Mouse (Mus musculus) stomach, embryonic 16.5 days (tissue): ENCODE measurements at regions not wholly inside any gene's neighbourhood (a gene's known extent, or its start where the extent isn't known, plus 50 kb on each side); places are given as distances from the start of the nearest gene placed in this dataset.
A peak's percentile ranks its signal among the peaks of the same experiment; 100 is the strongest.

ENCODE experiments used
- ATAC-seq: fragments of 200-750 bp; cut with Nextera tagmentation; 2 replicates; pipeline ENCODE4 v1.8.0; 2017; ENCODE audit warnings: moderate number of reproducible peaks, moderate TSS enrichment; ENCODE audit not compliant: insufficient read depth, low FRiP score
- H3K27ac ChIP-seq: fragments of 300-500 bp; sonication (generic); 2 replicates; pipeline ENCODE4 v1.5.1; 2014; ENCODE audit warnings: low read length
- H3K27me3 ChIP-seq: fragments of 300-500 bp; sonication (generic); 2 replicates; pipeline ENCODE4 v1.6.1; 2014; ENCODE audit warnings: low read length, control low read depth, mixed read lengths; ENCODE audit not compliant: control insufficient read depth, insufficient read depth
- H3K36me3 ChIP-seq: fragments of 300-500 bp; sonication (generic); 2 replicates; pipeline ENCODE4 v1.6.1; 2014; ENCODE audit warnings: low read length; ENCODE audit not compliant: control insufficient read depth, insufficient read depth
- H3K4me1 ChIP-seq: fragments of 300-500 bp; sonication (generic); 2 replicates; pipeline ENCODE4 v1.6.1; 2014; ENCODE audit warnings: low read length, control low read depth, mixed read lengths; ENCODE audit not compliant: control insufficient read depth, insufficient read depth
- H3K4me2 ChIP-seq: fragments of 300-500 bp; sonication (generic); 2 replicates; pipeline ENCODE4 v1.6.1; 2014; ENCODE audit warnings: low read depth, low read length, mixed read lengths
- H3K4me3 ChIP-seq: fragments of 300-500 bp; sonication (generic); replicated peaks from 2 replicates; pipeline ENCODE4 v1.5.1; 2014; ENCODE audit warnings: mild to moderate bottlenecking, low read length
- H3K9ac ChIP-seq: fragments of 300-500 bp; sonication (generic); 2 replicates; pipeline ENCODE4 v1.6.1; 2014; ENCODE audit warnings: low read length
- H3K9me3 ChIP-seq: fragments of 300-500 bp; sonication (generic); replicated peaks from 2 replicates; pipeline ENCODE4 v1.6.1; 2016; ENCODE audit warnings: low read length, control low read depth; ENCODE audit not compliant: control insufficient read depth
- WGBS: fragments of 180-500 bp; shearing (Covaris S2); extraction: QIAGEN DNeasy Blood & Tissue Kit; methylation state at CpG from one replicate; pipeline ENCODE4 v1.1.7; 2014; 5-methylcytosine and 5-hydroxymethylcytosine counted together

GRCm38 (mm10) chr1:90488991-90489390, 113.8 kb upstream of the Cops8 start:
- Histone ChIP-seq H3K4me2 (no peak overlapping the region), H3K9me3 (no peaks in the 10 kb centered on the region), H3K4me3 (no peak overlapping the region), H3K9ac (no peak overlapping the region), H3K27ac (peak overlapping the region; percentile 36; the same call in 1 of the 2 replicates), H3K27me3 (no peaks in the 10 kb centered on the region), H3K36me3 (no peaks in the 10 kb centered on the region), H3K4me1 (peaks cover 11% of the 10 kb centered on the region; the same call in 1 of the 2 replicates)
- ATAC-seq = no peak
- WGBS = 90% methylated on average over 2 of the region's 2 CpGs

DNA sequence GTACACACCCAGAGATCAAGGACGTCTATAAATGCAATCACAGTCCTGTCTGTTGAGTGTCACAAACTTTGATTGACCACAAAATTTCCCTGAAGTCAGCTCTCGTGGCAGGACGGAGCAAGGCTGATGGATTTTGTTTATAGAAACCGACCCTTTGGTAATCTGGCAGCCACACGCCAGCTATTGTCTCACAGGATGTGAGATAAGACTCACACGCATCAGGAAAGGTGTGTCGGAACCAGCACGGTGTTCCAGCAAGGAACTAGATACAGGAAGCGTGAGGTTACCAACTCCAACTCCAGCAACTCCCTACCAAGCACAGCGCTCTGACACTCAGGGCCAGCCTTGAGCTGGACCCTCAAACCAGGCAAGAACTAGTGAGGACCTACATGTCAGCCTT, 112.4 kb upstream of the Cops8 start:
- no peaks in the 10 kb centered on the region for H3K36me3 ChIP-seq
- WGBS = 53% methylated on average over 10 of the region's 10 CpGs
- no peak for ATAC-seq
- H3K4me2 ChIP-seq = no peak overlapping the region
- H3K27ac ChIP-seq = no peak overlapping the region
- peaks cover 13% of the 10 kb centered on the region; the same call in 1 of the 2 replicates for H3K4me1 ChIP-seq
- no peak overlapping the region for H3K9ac ChIP-seq
- H3K27me3 ChIP-seq = no peaks in the 10 kb centered on the region
- no peaks in the 10 kb centered on the region for H3K9me3 ChIP-seq
- no peak overlapping the region for H3K4me3 ChIP-seq

DNA sequence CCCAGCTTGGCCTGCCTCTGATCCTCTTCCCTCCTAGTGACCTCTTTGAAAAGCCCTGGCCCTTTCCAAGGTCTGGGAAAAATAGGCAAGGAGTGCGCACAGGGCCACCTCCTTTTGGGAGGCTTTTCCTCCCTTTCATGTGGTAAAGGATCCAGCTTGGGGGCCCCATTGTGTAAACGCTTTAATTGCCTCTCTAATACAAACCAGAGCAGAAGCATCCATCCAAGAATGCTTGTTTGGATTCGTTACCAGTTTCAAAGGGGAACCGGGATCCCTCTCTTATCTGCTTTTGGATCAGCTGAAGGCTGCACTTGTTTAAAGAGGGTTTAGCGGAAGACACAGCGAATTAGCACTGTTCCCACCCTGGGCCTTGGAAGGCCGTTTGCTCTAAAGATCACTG, 109.3 kb upstream of the Cops8 start:
- peak; percentile 51; the same call in 1 of the 2 replicates for ATAC-seq
- Histone ChIP-seq H3K27me3 (no peaks in the 10 kb centered on the region), H3K36me3 (no peaks in the 10 kb centered on the region), H3K4me1 (0 out of 2 replicates have a peak, but pooled peaks cover 10% of the 10 kb centered on the region), H3K27ac (peak overlapping the region; percentile 32; the same call in 1 of the 2 replicates), H3K9me3 (no peaks in the 10 kb centered on the region), H3K4me2 (no peak overlapping the region), H3K9ac (no peak overlapping the region), H3K4me3 (no peak overlapping the region)
- WGBS = 31% methylated on average over 7 of the region's 7 CpGs

DNA sequence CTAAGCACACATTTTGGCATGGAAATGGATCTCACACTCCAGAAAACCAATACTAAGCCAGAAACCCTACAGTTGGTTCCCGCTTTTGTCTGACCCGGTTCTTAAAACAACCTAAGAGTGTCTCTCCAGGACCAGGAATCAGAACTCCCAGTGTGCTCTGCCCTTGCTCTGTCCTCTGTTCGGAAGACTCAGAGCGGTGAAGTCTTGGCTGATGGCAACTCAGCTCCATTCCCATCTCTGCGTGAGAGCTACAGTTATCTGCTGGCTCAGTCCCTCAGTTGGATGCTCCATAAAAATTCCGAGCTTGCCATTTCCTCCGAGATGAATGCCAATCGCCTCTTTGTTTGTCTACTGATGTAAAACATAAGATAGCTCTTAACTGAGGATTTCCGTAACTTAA, 107.6 kb upstream of the Cops8 start:
- Histone ChIP-seq H3K27ac (no peak overlapping the region), H3K27me3 (no peaks in the 10 kb centered on the region), H3K9ac (no peak overlapping the region), H3K4me3 (no peak overlapping the region), H3K9me3 (peaks cover 5% of the 10 kb centered on the region), H3K36me3 (no peaks in the 10 kb centered on the region), H3K4me1 (0 out of 2 replicates have a peak, but pooled peaks cover 10% of the 10 kb centered on the region), H3K4me2 (no peak overlapping the region)
- 74% methylated on average over 9 of the region's 9 CpGs for WGBS
- no peak for ATAC-seq

DNA sequence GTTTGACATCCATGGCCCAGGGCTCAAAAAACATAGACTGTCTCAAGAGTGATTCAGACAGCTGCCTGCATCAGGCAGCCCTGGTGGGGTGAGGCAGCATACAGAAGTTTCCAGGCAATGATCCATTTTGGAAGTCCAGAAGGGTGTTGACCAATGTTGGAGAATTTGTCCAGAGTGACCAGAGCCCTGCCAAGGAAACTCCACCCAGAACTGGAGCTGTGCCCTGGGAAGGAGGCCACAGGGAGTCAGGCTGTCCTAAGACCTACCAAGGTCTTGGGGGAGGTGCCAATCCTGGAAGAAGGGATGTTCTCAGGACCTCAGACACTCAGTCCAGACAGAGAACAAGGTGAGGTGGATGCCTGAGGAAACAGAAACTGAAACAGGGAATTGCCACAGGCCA, 105.2 kb upstream of the Cops8 start:
- H3K36me3 ChIP-seq = no peaks in the 10 kb centered on the region

GRCm38 (mm10) chr1:90501373-90501772, 101.4 kb upstream of the Cops8 start:
- Histone ChIP-seq H3K9ac (no peak overlapping the region), H3K4me1 (no peaks in the 10 kb centered on the region), H3K4me2 (no peak overlapping the region), H3K9me3 (peaks cover 5% of the 10 kb centered on the region), H3K36me3 (no peaks in the 10 kb centered on the region), H3K27ac (no peak overlapping the region), H3K4me3 (no peak overlapping the region), H3K27me3 (no peaks in the 10 kb centered on the region)
- ATAC-seq = no peak

More for the DNA sequence above, 105.2 kb upstream of the Cops8 start:
- Histone ChIP-seq H3K27ac (no peak overlapping the region), H3K9me3 (peaks cover 5% of the 10 kb centered on the region), H3K27me3 (no peaks in the 10 kb centered on the region), H3K9ac (no peak overlapping the region), H3K4me3 (no peak overlapping the region), H3K4me1 (0 out of 2 replicates have a peak, but pooled peaks cover 10% of the 10 kb centered on the region), H3K4me2 (no peak overlapping the region)
- ATAC-seq = no peak

- Histone ChIP-seq H3K4me3 (no peak overlapping the region), H3K4me1 (no peaks in the 10 kb centered on the region), H3K9me3 (peaks cover 5% of the 10 kb centered on the region), H3K9ac (no peak overlapping the region), H3K4me2 (no peak overlapping the region), H3K27me3 (no peaks in the 10 kb centered on the region), H3K36me3 (no peaks in the 10 kb centered on the region), H3K27ac (no peak overlapping the region)
- ATAC-seq = no peak
- WGBS = 92% methylated on average over 3 of the region's 3 CpGs
Measured at GRCm38 (mm10) chr1:90502371-90502770, 100.4 kb upstream of the Cops8 start.

DNA sequence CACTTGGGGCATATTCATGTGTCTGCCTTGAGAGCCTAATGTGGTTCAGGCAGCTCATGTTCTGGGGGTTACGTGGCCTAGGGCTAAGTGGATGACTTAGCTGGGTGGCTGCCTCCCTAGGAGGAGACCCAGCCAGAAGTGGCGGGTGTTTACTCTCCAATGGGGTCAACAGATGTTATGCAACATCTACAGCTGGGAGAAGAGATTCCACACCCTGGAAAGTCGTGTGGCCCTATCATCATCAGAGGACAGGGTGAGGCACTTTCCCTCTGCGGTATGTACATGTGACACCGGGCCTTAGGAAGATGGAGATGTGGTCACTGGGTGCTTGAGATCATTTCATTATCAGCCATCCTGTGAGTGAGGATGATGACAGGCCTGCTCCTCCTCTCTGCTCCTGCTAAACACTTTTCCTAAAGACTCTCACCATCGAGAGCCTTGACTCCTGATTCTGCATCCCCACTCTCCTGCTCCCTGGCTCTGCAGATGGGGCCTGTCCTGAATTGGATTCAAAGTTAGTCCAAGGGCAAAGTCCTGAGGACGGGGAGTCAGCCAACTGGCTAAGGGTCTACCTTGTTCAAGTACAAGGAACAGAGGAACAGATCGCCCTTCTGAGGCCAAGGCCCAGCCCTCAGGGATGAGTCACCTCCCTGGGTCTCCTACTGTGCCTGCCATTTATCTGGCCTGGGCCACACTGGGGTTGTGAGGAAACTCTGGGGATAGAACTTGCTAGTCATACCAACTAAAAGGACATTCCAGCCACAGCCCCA, 99.8 kb upstream of the Cops8 start:
- Histone ChIP-seq H3K27me3 (no peaks in the 10 kb centered on the region), H3K4me1 (no peaks in the 10 kb centered on the region), H3K4me2 (no peak overlapping the region), H3K9me3 (peaks cover 5% of the 10 kb centered on the region), H3K4me3 (no peak overlapping the region), H3K9ac (no peak overlapping the region), H3K27ac (no peak overlapping the region), H3K36me3 (no peaks in the 10 kb centered on the region)
- whole genome bisulfite sequencing = 76% methylated on average over 8 of the region's 8 CpGs
- no peak for ATAC-seq

- H3K4me2 ChIP-seq = no peak overlapping the region
- peaks cover 2% of the 10 kb centered on the region for H3K9me3 ChIP-seq
- no peak overlapping the region for H3K4me3 ChIP-seq
- H3K4me1 ChIP-seq = no peaks in the 10 kb centered on the region
- no peaks in the 10 kb centered on the region for H3K27me3 ChIP-seq
- no peak for ATAC-seq
- no peaks in the 10 kb centered on the region for H3K36me3 ChIP-seq
- no peak overlapping the region for H3K9ac ChIP-seq
- WGBS = 29% methylated on average over 8 of the region's 8 CpGs
- no peak overlapping the region for H3K27ac ChIP-seq
Measured at GRCm38 (mm10) chr1:90504583-90505080, 98.1 kb upstream of the Cops8 start.
